ENCODE assay signal across 8 mouse cellular contexts in genomic region chr8:75084382-75085064, GRCm38 (mm10). TPM values are rescaled to one million over a fixed set of nuclear protein-coding genes. Genes with fewer than 3 reads are reported as not detected.
A peak's percentile ranks its signal among the peaks of the same experiment; 100 is the strongest.
DNase-seq lines count a peak whose midpoint lies in the region; ATAC-seq and TF ChIP-seq lines count a peak whose summit lies in the region.

No protein-coding gene starts in this region.

- no peak for ATAC-seq in stomach, embryonic 14.5 days (ENCODE audit: insufficient number of reproducible peaks, insufficient read depth, low FRiP score, low read depth)
- no peak for ATAC-seq in stomach, postnatal 0 days (ENCODE audit: low FRiP score, low TSS enrichment)
- no peak for ATAC-seq in intestine, postnatal 0 days

- H3K36me3 ChIP-seq in kidney, adult 2 months (ENCODE audit: control insufficient read depth, insufficient read depth, low read length): no peaks in the 10 kb centered on the region
- H3K36me3 ChIP-seq in stomach, embryonic 14.5 days (ENCODE audit: control insufficient read depth, insufficient read depth, low read length): no peaks in the 10 kb centered on the region
- H3K36me3 ChIP-seq in stomach, postnatal 0 days (ENCODE audit: control insufficient read depth, insufficient read depth, low read length): no peaks in the 10 kb centered on the region
- no peaks in the 10 kb centered on the region for H3K36me3 ChIP-seq in intestine, postnatal 0 days (ENCODE audit: control insufficient read depth, insufficient read depth)

- TF ChIP-seq CTCF in kidney, adult 2 months (conservative IDR thresholded peaks at IDR 0.05; ENCODE audit: insufficient read depth, insufficient read length, low read depth, low read length): no peak
- TF ChIP-seq CTCF in stomach, postnatal 0 days (IDR thresholded peaks at IDR 0.05; ENCODE audit: low read depth): no peak
- no peak for TF ChIP-seq CTCF in intestine, postnatal 0 days (IDR thresholded peaks at IDR 0.05; ENCODE audit: low read depth)

- TF ChIP-seq POLR2A in kidney, adult 2 months (IDR thresholded peaks at IDR 0.05; ENCODE audit: low read depth, low read length): no peak

- H3K27me3 ChIP-seq in kidney, adult 2 months (replicated peaks; ENCODE audit: control insufficient read depth, insufficient read depth, low read length): no peaks in the 10 kb centered on the region
- no peaks in the 10 kb centered on the region for H3K27me3 ChIP-seq in stomach, embryonic 14.5 days (ENCODE audit: control insufficient read depth, insufficient read depth, low read length)
- no peaks in the 10 kb centered on the region for H3K27me3 ChIP-seq in stomach, postnatal 0 days (ENCODE audit: control insufficient read depth, insufficient read depth, low read length)
- no peaks in the 10 kb centered on the region for H3K27me3 ChIP-seq in intestine, postnatal 0 days (replicated peaks; ENCODE audit: control insufficient read depth, insufficient read depth, low read length)

- peaks cover 20% of the 10 kb centered on the region for H3K4me1 ChIP-seq in kidney, adult 2 months (ENCODE audit: control insufficient read depth, insufficient read depth, low read length)
- peaks cover 6% of the 10 kb centered on the region for H3K4me1 ChIP-seq in stomach, embryonic 14.5 days (ENCODE audit: control insufficient read depth, insufficient read depth, low read length)
- no peaks in the 10 kb centered on the region for H3K4me1 ChIP-seq in stomach, postnatal 0 days (replicated peaks; ENCODE audit: control insufficient read depth, insufficient read depth)
- H3K4me1 ChIP-seq in intestine, postnatal 0 days (replicated peaks; ENCODE audit: control insufficient read depth, insufficient read depth, low read length): peaks cover 9% of the 10 kb centered on the region; the same call in 1 of the 2 replicates

- no peaks in the 10 kb centered on the region for H3K9me3 ChIP-seq in stomach, embryonic 14.5 days (ENCODE audit: control insufficient read depth, low read depth, low read length)
- no peaks in the 10 kb centered on the region for H3K9me3 ChIP-seq in stomach, postnatal 0 days (ENCODE audit: control insufficient read depth, low read length)
- no peaks in the 10 kb centered on the region for H3K9me3 ChIP-seq in intestine, postnatal 0 days (ENCODE audit: control insufficient read depth)

- DNase-seq in kidney, adult 2 months: peak; percentile 46
- no peak for DNase-seq in kidney, adult 18-20 months
- DNase-seq in stomach, postnatal 0 days (ENCODE audit: low spot score): no peak
- no peak for DNase-seq in T-cell, adult 2 months (ENCODE audit: low spot score)
- DNase-seq in B cell, adult 2 months: no peak
- DNase-seq in gastrocnemius, postnatal 4 days (ENCODE audit: low spot score in 2 of 2): no peak

- peak overlapping the region; percentile 56 for H3K27ac ChIP-seq in kidney, adult 2 months (ENCODE audit: insufficient read depth, low read depth, low read length)
- H3K27ac ChIP-seq in stomach, embryonic 14.5 days (ENCODE audit: low read length): 0 out of 2 replicates have a peak overlapping the region, but pooled peaks have one; percentile 7
- H3K27ac ChIP-seq in stomach, postnatal 0 days (replicated peaks): no peak overlapping the region; the same call in 1 of the 2 replicates
- no peak overlapping the region for H3K27ac ChIP-seq in intestine, postnatal 0 days (ENCODE audit: low read depth, low read length)

- 61% methylated on average over 3 of the region's 3 CpGs for WGBS in kidney, adult 2 months
- 70% methylated on average over 3 of the region's 3 CpGs for WGBS in stomach, embryonic 14.5 days
- 68% methylated on average over 3 of the region's 3 CpGs for WGBS in stomach, postnatal 0 days
- WGBS in intestine, postnatal 0 days: 57% methylated on average over 3 of the region's 3 CpGs

- 0 out of 2 replicates have a peak overlapping the region, but pooled peaks have one; percentile 36 for H3K4me2 ChIP-seq in stomach, embryonic 14.5 days (replicated peaks; ENCODE audit: low read depth, low read length)
- no peak overlapping the region for H3K4me2 ChIP-seq in stomach, postnatal 0 days (replicated peaks; ENCODE audit: low read depth)
- peak overlapping the region; percentile 59; the same call in 1 of the 2 replicates for H3K4me2 ChIP-seq in intestine, postnatal 0 days (replicated peaks; ENCODE audit: low read depth)

- H3K4me3 ChIP-seq in kidney, adult 2 months (ENCODE audit: insufficient read depth, low read depth, low read length): no peak overlapping the region
- H3K4me3 ChIP-seq in stomach, embryonic 14.5 days (ENCODE audit: low read depth, low read length): no peak overlapping the region
- H3K4me3 ChIP-seq in stomach, postnatal 0 days (ENCODE audit: low read depth, low read length): no peak overlapping the region
- H3K4me3 ChIP-seq in intestine, postnatal 0 days (ENCODE audit: low read depth, low read length): no peak overlapping the region

- no peak overlapping the region for H3K9ac ChIP-seq in stomach, embryonic 14.5 days (replicated peaks; ENCODE audit: low read depth, low read length)
- no peak overlapping the region for H3K9ac ChIP-seq in stomach, postnatal 0 days (ENCODE audit: low read length)
- no peak overlapping the region for H3K9ac ChIP-seq in intestine, postnatal 0 days (ENCODE audit: low read depth, low read length)

- TF ChIP-seq EP300 in stomach, postnatal 0 days (optimal IDR thresholded peaks at IDR 0.05): no peak

RNA-seq across cellular contexts. Expression of gene Hmox1, which starts 8.9 kb away (rescaled TPM):
- polyA plus RNA-seq in kidney, adult 2 months (2012; rRNA removed): 22.5 and 25.7 TPM in 2 replicates
- 7.7 and 8.7 TPM in 2 replicates for polyA plus RNA-seq in stomach, embryonic 14.5 days (2014; fragmentation: Nextera tagmentation; extraction: Ambion mirVana)
- polyA plus RNA-seq in stomach, postnatal 0 days (2015; fragmentation: Nextera tagmentation; extraction: Ambion mirVana): 59.0 and 61.4 TPM in 2 replicates
- polyA plus RNA-seq in intestine, postnatal 0 days (2015; fragmentation: Nextera tagmentation; extraction: Ambion mirVana): 35.9 and 72.7 TPM in 2 replicates
- total RNA-seq in gastrocnemius, postnatal 4 days (2021): 10 to 100 TPM; 32.6 to 33.4 TPM

RNA-seq across cellular contexts. Expression of gene Mcm5, which starts 24.8 kb away (rescaled TPM):
- 5.7 and 6.0 TPM in 2 replicates for polyA plus RNA-seq in kidney, adult 2 months (2012; rRNA removed)
- polyA plus RNA-seq in stomach, embryonic 14.5 days (2014; fragmentation: Nextera tagmentation; extraction: Ambion mirVana): 138 and 141 TPM in 2 replicates
- polyA plus RNA-seq in stomach, postnatal 0 days (2015; fragmentation: Nextera tagmentation; extraction: Ambion mirVana): 29.2 and 29.4 TPM in 2 replicates
- 21.3 and 23.9 TPM in 2 replicates for polyA plus RNA-seq in intestine, postnatal 0 days (2015; fragmentation: Nextera tagmentation; extraction: Ambion mirVana)
- total RNA-seq in gastrocnemius, postnatal 4 days (2021): 10 to 100 TPM; 35.5 to 36.3 TPM

RNA-seq across cellular contexts. Expression of gene Tom1, which starts 51.0 kb away (rescaled TPM):
- 84.8 and 89.1 TPM in 2 replicates for polyA plus RNA-seq in kidney, adult 2 months (2012; rRNA removed)
- polyA plus RNA-seq in stomach, embryonic 14.5 days (2014; fragmentation: Nextera tagmentation; extraction: Ambion mirVana): 24.1 and 27.5 TPM in 2 replicates
- 39.2 and 45.6 TPM in 2 replicates for polyA plus RNA-seq in stomach, postnatal 0 days (2015; fragmentation: Nextera tagmentation; extraction: Ambion mirVana)
- 47.7 and 47.8 TPM in 2 replicates for polyA plus RNA-seq in intestine, postnatal 0 days (2015; fragmentation: Nextera tagmentation; extraction: Ambion mirVana)
- total RNA-seq in gastrocnemius, postnatal 4 days (2021): 10 to 100 TPM; 61.9 to 63.4 TPM

Comparison
In these comparisons a context has a peak if more than half of its experiments do, and no peak if none do; other contexts are left out.
1. H3K27ac ChIP-seq: peak in kidney, adult 2 months (single experiment) and stomach, embryonic 14.5 days (single experiment); none in stomach, postnatal 0 days (single experiment) and intestine, postnatal 0 days (single experiment).